Comparison of ENCODE assay signal across 8 mouse cellular contexts in the genomic region with DNA sequence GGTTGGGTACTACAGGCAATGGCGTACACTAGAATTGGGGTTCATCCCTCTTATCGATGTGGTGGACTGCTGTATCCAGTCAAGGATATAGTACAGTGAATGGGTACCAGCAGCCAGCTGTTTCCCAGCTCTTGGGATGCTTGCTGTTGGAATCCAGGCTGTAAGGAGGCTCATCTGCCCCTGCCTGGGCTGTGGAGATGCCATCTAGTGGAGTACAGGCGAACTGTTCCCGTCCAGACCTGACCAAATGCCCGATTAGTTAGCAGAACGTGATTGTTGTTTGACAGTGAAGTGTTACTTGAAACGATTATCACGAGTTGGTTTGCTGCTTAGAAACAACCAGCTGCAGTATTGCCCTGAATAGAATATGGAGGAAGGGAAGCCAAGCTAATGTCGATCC.
DNase-seq lines count a peak whose midpoint lies in the region; ATAC-seq and TF ChIP-seq lines count a peak whose summit lies in the region.

No protein-coding gene starts in this region.

- no peaks in the 10 kb centered on the region for H3K27me3 ChIP-seq in lung, embryonic 14.5 days (ENCODE audit: insufficient read depth, low read length)

- H3K4me3 ChIP-seq in layer of hippocampus, adult 2 months = no peak overlapping the region
- no peak overlapping the region for H3K4me3 ChIP-seq in lung, embryonic 14.5 days (ENCODE audit: low read depth, low read length)

- no peaks in the 10 kb centered on the region for H3K36me3 ChIP-seq in lung, embryonic 14.5 days (ENCODE audit: insufficient read depth)

- no peak overlapping the region for H3K9ac ChIP-seq in lung, embryonic 14.5 days

- H3K4me1 ChIP-seq in lung, embryonic 14.5 days (ENCODE audit: insufficient read depth) = no peaks in the 10 kb centered on the region

- 29% methylated on average over 9 of the region's 9 CpGs for WGBS in lung, embryonic 14.5 days

- H3K4me2 ChIP-seq in lung, embryonic 14.5 days = no peak overlapping the region

- H3K27ac ChIP-seq in layer of hippocampus, adult 2 months = no peak overlapping the region
- H3K27ac ChIP-seq in lung, embryonic 14.5 days (ENCODE audit: low read depth) = no peak overlapping the region

- DNase-seq in B cell, adult 2 months = peak; percentile 65
- DNase-seq in MN1 (ENCODE audit: low spot score) = peak; percentile 26
- peak; percentile 46 for DNase-seq in embryo, embryonic 11.5 days (ENCODE audit: low read depth, low spot score)
- DNase-seq in heart, adult 8-10 months (ENCODE audit: low spot score) = peak; percentile 23
- peak; percentile 35 to 51 for DNase-seq in layer of hippocampus, adult 2 months (ENCODE audit: low spot score in 2 of 2)
- DNase-seq in lung, embryonic 14.5 days = peak; percentile 83
- DNase-seq in right cerebral cortex, postnatal 25 days = peak; percentile 42
- no peak for DNase-seq in Muller cell, postnatal 12 days (ENCODE audit: inconsistent ontology term)

- TF ChIP-seq CTCF in layer of hippocampus, adult 2 months (conservative IDR thresholded peaks at IDR 0.05) = peak; percentile 98; the same call in 1 of the 2 replicates
- TF ChIP-seq CTCF in lung, embryonic 14.5 days (IDR thresholded peaks at IDR 0.05; ENCODE audit: low read depth) = peak; percentile 91

- ATAC-seq in lung, embryonic 14.5 days (ENCODE audit: insufficient read depth) = 0 out of 2 replicates have a peak, but pooled peaks have one; percentile 15

- no peaks in the 10 kb centered on the region for H3K9me3 ChIP-seq in lung, embryonic 14.5 days (ENCODE audit: low read depth, low read length)
